Mouse (Mus musculus): ENCODE data around the gene Rb1.

- TF ChIP-seq CTCF (IDR thresholded peaks at IDR 0.05; ENCODE audit: low read depth): no peak
- no peak for TF ChIP-seq EP300 (IDR thresholded peaks at IDR 0.05; ENCODE audit: low read depth)
Observed at GRCm38 (mm10) chr14:73329871-73330270, 4.2 kb upstream of the Rb1 start.

Data from heart, postnatal 0 days (tissue).